7 mouse cellular contexts compared by ENCODE assay signal in the genomic region with DNA sequence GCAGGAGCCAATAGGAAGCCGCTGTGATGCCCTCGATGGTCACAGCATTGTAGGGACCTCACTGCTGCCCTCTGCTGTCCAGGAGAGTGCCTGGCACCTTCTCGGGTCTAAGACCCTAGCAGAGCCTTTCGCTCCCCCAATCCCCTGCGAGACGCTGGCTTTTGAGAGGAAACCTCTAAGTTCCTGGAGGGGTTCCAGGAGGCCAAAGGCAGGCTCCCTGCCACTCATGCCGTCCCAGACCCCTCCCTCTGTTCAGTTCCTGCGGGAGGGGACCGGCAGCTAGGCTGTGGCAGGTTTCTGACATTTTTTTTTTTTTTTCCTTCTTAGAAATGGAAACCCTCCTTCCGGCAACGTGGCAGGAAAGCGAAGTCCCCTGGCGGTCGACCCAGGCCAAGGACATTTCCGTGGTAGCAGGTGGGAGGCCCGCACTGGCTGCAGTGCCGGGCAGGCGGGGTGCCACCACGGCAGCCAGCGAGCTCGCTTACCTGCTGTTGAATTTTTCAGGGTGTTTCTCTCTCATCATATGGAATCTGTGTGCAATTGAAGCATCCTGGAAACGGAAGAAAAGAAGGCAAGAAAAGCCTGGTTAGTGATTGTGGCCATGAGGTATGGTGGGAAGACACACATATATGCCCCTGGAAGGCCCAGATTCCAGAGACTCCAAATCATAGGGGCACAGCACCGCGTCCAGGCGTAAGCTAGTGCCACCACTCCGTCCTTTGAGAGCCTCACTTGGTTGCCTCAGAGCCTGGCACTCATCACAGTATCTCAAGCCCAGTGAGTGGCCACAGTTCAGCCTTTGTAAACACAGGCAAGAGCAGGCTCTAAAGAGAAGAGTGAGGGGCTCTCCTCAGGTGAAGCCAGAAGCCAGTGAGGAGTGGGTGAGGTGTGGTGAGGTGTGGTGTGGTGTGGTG.
A peak's percentile ranks its signal among the peaks of the same experiment; 100 is the strongest.
DNase-seq lines count a peak whose midpoint lies in the region; ATAC-seq lines count a peak whose summit lies in the region.

No protein-coding gene starts in this region.

- 9% methylated on average over 26 of the region's 26 CpGs for WGBS in intestine, embryonic 15.5 days
- WGBS in midbrain, embryonic 10.5 days = 11% methylated on average over 26 of the region's 26 CpGs

- intact Hi-C loops in gastrocnemius, postnatal 36 days (cut with DNase I) = loop anchor here (2.0 to 5.0 kb wide), 3 partner anchors 106 to 246 kb away; no protein-coding TSS in a partner anchor
- intact Hi-C loops in left cerebral cortex, postnatal 36 days (cut with DNase I) = loop anchor here (2.0 to 5.0 kb wide), 2 partner anchors 41 to 238 kb away; no protein-coding TSS in a partner anchor

- no peaks in the 10 kb centered on the region for H3K27me3 ChIP-seq in intestine, embryonic 15.5 days (replicated peaks)
- peaks cover 82% of the 10 kb centered on the region for H3K27me3 ChIP-seq in midbrain, embryonic 10.5 days (ENCODE audit: low read depth, poor library complexity, severe bottlenecking)

- peaks cover 21% of the 10 kb centered on the region for H3K4me1 ChIP-seq in intestine, embryonic 15.5 days (replicated peaks)
- peaks cover 37% of the 10 kb centered on the region for H3K4me1 ChIP-seq in midbrain, embryonic 10.5 days

- H3K4me3 ChIP-seq in intestine, embryonic 15.5 days (replicated peaks) = peak overlapping the region; percentile 42
- peak overlapping the region; percentile 55 for H3K4me3 ChIP-seq in midbrain, embryonic 10.5 days

- ATAC-seq in intestine, embryonic 15.5 days = peak; percentile 90

- H3K27ac ChIP-seq in intestine, embryonic 15.5 days = peak overlapping the region; percentile 65
- H3K27ac ChIP-seq in midbrain, embryonic 10.5 days (replicated peaks) = peak overlapping the region; percentile 78

- peak overlapping the region; percentile 86 for H3K4me2 ChIP-seq in intestine, embryonic 15.5 days (replicated peaks)

- no peaks in the 10 kb centered on the region for H3K9me3 ChIP-seq in intestine, embryonic 15.5 days
- no peaks in the 10 kb centered on the region for H3K9me3 ChIP-seq in midbrain, embryonic 10.5 days (replicated peaks)

- no peaks in the 10 kb centered on the region for H3K36me3 ChIP-seq in intestine, embryonic 15.5 days
- no peaks in the 10 kb centered on the region for H3K36me3 ChIP-seq in midbrain, embryonic 10.5 days

- DNase-seq in adrenal gland, adult 8-10 months = peak; percentile 71
- peak; percentile 79 for DNase-seq in embryo, embryonic 11.5 days (ENCODE audit: low read depth, low spot score)
- peak; percentile 71 for DNase-seq in gastrocnemius, postnatal 36 days
- DNase-seq in left cerebral cortex, postnatal 36 days (ENCODE audit: low spot score in 2 of 2) = peak; percentile 84 to 86
- DNase-seq in midbrain, embryonic 10.5 days (ENCODE audit: low spot score) = peak; percentile 91
- DNase-seq in right cerebral cortex, postnatal 4 days = peak; percentile 89

- H3K9ac ChIP-seq in intestine, embryonic 15.5 days = peak overlapping the region; percentile 67

Comparison
In these comparisons a context has a peak if more than half of its experiments do, and no peak if none do; other contexts are left out.
1. Peak in every context shown above with its lines: DNase-seq, ATAC-seq, H3K4me3 ChIP-seq and H3K27ac ChIP-seq.